Mouse (Mus musculus) liver, postnatal 0 days (tissue): ENCODE results near the gene Zc3h12a. TPM values are rescaled to one million over a fixed set of nuclear protein-coding genes. Genes with fewer than 3 reads are reported as not detected.
A peak's percentile ranks its signal among the peaks of the same experiment; 100 is the strongest.

ENCODE experiments used
- ATAC-seq: fragments of 200-750 bp; cut with Nextera tagmentation; 2 replicates; pipeline ENCODE4 v1.8.0; 2017; ENCODE audit warnings: mild to moderate bottlenecking, moderate library complexity
- DNase-seq: peaks from one replicate; pipeline ENCODE4 v3.0.0-alpha.2; 2016
- H3K27ac ChIP-seq: fragments of 300-500 bp; sonication (generic); 2 replicates; pipeline ENCODE4 v1.5.1; 2014; ENCODE audit warnings: antibody characterized with exemption, moderate library complexity, mild to moderate bottlenecking, low read depth
- H3K27me3 ChIP-seq: fragments of 300-500 bp; sonication (generic); 2 replicates; pipeline ENCODE4 v1.6.1; 2014; ENCODE audit warnings: low read length, control low read depth, mixed read lengths; ENCODE audit not compliant: insufficient read depth
- H3K36me3 ChIP-seq: fragments of 300-500 bp; sonication (generic); replicated peaks from 2 replicates; pipeline ENCODE4 v1.6.1; 2014; ENCODE audit warnings: mild to moderate bottlenecking, control low read depth, low read length, moderate library complexity, mixed read lengths; ENCODE audit not compliant: insufficient read depth
- H3K4me1 ChIP-seq: fragments of 300-500 bp; sonication (generic); 2 replicates; pipeline ENCODE4 v1.6.1; 2014; ENCODE audit warnings: antibody characterized with exemption, mild to moderate bottlenecking, control low read depth; ENCODE audit not compliant: insufficient read depth
- H3K4me2 ChIP-seq: fragments of 300-500 bp; sonication (generic); 2 replicates; pipeline ENCODE4 v1.6.1; 2014; ENCODE audit warnings: low read depth, mild to moderate bottlenecking, low read length, moderate library complexity, mixed read lengths
- H3K4me3 ChIP-seq: fragments of 300-500 bp; sonication (generic); 2 replicates; pipeline ENCODE4 v1.5.1; 2014; ENCODE audit warnings: low read depth, low read length
- H3K9ac ChIP-seq: fragments of 300-500 bp; sonication (generic); replicated peaks from 2 replicates; pipeline ENCODE4 v1.6.1; 2014; ENCODE audit warnings: mild to moderate bottlenecking, moderate library complexity
- H3K9me3 ChIP-seq: fragments of 300-500 bp; sonication (generic); 2 replicates; pipeline ENCODE4 v1.6.1; 2016; ENCODE audit warnings: mild to moderate bottlenecking, control low read depth, low read length, mixed read lengths
- CTCF ChIP-seq: sonication (generic); IDR thresholded peaks from 2 replicates; pipeline ENCODE4 v1.5.1; 2016; ENCODE audit warnings: antibody characterized with exemption, low read depth
- EP300 ChIP-seq: IDR thresholded peaks from 2 replicates; pipeline ENCODE4 v1.6.1; 2016; ENCODE audit warnings: antibody characterized with exemption, low read depth, mild to moderate bottlenecking
- WGBS: fragments of 180-500 bp; shearing (Covaris S2); extraction: QIAGEN DNeasy Blood & Tissue Kit; methylation state at CpG from one replicate; pipeline ENCODE4 v1.1.7; 2014; ENCODE audit not compliant: insufficient replicate concordance; 5-methylcytosine and 5-hydroxymethylcytosine counted together
- polyA plus RNA-seq: library from polyadenylated mRNA; unstranded; fragments of >200 nt; fragmentation: Nextera tagmentation; extraction: Ambion mirVana; gene quantifications from 2 replicates; pipeline ENCODE4 v1.2.1, GENCODE M21; 2015

Zc3h12a gene
- polyA plus RNA-seq, 1 experiment from 2014 or later: 0.48 TPM

GRCm38 (mm10) chr4:125093031-125093430 lies 34.6 kb downstream of the Zc3h12a start:
- no peaks in the 10 kb centered on the region for H3K27me3 ChIP-seq
- 87% methylated on average over 5 of the region's 5 CpGs for WGBS
- no peaks in the 10 kb centered on the region; the same call in 1 of the 2 replicates for H3K9me3 ChIP-seq
- no peak for TF ChIP-seq CTCF
- TF ChIP-seq EP300: no peak
- H3K36me3 ChIP-seq: peaks cover 20% of the 10 kb centered on the region
- H3K4me3 ChIP-seq: no peak overlapping the region
- DNase-seq (no peak), ATAC-seq (no peak)
- H3K4me2 ChIP-seq: no peak overlapping the region
- no peak overlapping the region for H3K27ac ChIP-seq
- no peak overlapping the region for H3K9ac ChIP-seq
- H3K4me1 ChIP-seq: no peaks in the 10 kb centered on the region

DNA sequence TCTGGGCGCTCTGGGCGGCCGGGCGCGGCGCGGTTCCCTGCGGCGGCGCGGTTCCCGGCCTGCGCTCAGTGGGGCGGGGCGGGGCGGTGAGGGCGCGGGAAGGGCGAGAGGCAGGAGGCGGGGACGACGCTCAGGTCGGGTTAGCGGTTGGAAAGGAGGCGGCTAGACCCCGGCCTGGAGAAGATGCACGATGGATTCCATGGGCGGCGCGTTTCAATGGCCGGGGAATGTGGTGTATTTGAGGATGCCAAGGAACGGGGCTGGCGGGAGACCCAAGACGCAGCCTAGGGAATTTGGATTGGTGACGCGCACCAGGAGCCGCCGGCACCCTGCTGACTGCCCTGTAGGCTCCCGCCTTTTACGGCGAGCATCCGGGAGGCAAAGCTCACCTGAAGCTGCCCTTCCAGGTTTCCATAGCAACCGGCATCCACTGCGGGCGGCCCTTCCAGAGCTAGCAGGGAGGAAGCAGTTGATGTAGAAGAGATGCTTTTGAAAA lies 42.2 kb downstream of the Zc3h12a start:
- Histone ChIP-seq H3K4me1 (peaks cover 9% of the 10 kb centered on the region), H3K4me2 (peak overlapping the region; percentile 98), H3K36me3 (peaks cover 17% of the 10 kb centered on the region), H3K4me3 (peak overlapping the region; percentile 98), H3K9me3 (no peaks in the 10 kb centered on the region), H3K27me3 (no peaks in the 10 kb centered on the region), H3K9ac (peak overlapping the region; percentile 95), H3K27ac (peak overlapping the region; percentile 97)
- WGBS: under 1% methylated on average over 44 of the region's 45 CpGs
- TF ChIP-seq CTCF (no peak), EP300 (no peak)
- ATAC-seq (peak; percentile 97), DNase-seq (peak; percentile 89)

DNA sequence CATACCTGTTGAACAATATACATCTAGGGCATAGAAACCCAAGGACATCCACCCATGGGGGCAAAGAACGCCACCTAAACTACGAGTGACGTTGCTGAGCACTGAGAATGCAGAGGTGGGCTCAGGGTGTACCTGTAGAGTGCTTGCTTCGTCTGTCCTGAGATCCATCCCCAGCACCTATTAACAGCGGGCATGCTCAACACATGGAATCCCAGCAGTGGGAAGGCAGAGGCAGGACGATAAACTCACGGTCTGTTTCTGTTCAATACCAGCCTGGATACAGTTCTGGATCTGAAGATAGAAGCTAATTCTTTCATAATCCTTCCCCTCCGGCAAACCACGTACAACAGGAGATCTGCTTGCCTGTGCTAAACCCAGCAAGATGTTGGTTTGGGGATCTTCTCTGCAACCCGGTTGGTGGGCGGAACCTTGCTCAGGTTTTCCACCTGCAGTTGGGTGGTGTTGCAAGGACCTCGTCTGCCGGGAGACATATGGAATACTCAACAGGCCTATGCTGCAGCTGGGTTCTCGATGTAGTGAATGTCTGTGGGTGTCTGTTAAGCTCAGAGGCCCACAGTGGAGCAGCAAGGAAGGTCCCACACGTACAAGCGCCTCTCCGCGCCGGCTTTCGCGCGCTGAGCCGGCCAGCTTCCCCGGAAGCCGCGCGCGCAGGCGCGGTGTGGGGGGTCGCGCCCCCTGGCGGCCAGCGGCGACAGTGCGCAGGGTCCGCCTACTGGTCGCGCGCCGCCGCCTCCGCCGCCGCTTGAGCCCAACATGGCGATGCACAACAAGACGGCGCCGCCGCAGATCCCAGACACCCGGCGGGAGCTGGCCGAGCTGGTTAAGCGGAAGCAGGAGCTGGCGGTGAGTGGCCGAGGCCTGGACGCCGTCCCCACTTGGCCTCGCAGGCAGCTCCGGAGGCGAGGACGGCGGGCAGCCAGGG lies 43.0 kb downstream of the Zc3h12a start, which contains the start of gene Meaf6:
Gene Meaf6 (plus strand): TSS at position 732 of the 943 bp plus-strand sequence.
- WGBS: 4% methylated on average over 59 of the region's 63 CpGs
- TF ChIP-seq CTCF (peak; percentile 79), EP300 (no peak)
- Histone ChIP-seq H3K27me3 (no peaks in the 10 kb centered on the region), H3K9ac (peak within 1 kb of the TSS; percentile 95), H3K4me2 (peak within 1 kb of the TSS; percentile 98), H3K27ac (peak within 1 kb of the TSS; percentile 97), H3K36me3 (peaks cover 12% of the 10 kb centered on the region), H3K4me1 (peaks cover 9% of the 10 kb centered on the region), H3K9me3 (no peaks in the 10 kb centered on the region), H3K4me3 (peak within 1 kb of the TSS; percentile 98)
- DNase-seq (peak; percentile 94), ATAC-seq (peak; percentile 94)

DNA sequence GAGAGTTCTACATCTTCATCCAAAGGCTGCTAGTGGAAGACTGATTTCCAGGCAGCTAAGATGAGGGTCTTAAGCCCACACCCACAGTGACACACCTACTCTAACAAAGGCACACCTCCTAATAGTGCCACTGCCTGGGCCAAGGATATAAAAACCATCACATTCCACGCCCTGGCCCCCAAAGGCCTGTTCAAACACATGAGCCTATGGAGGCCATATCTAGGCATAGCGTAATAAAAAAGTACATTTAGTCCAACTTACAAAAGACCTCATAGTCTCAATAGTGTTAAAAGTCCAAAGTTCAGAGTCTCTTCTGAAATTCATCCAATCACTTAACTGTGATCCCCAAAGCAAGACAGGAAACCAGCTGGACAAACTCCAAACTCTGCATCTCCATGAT lies 48.9 kb downstream of the Zc3h12a start:
- H3K9ac ChIP-seq: no peak overlapping the region
- H3K27ac ChIP-seq: no peak overlapping the region
- ATAC-seq (no peak), DNase-seq (no peak)
- no peak overlapping the region for H3K4me3 ChIP-seq
- no peak for TF ChIP-seq CTCF
- no peak for TF ChIP-seq EP300
- peaks cover 21% of the 10 kb centered on the region for H3K36me3 ChIP-seq
- no peaks in the 10 kb centered on the region for H3K9me3 ChIP-seq
- peaks cover under 1% of the 10 kb centered on the region; the same call in 1 of the 2 replicates for H3K4me1 ChIP-seq
- WGBS: 84% methylated on average over 2 of the region's 2 CpGs
- no peaks in the 10 kb centered on the region for H3K27me3 ChIP-seq
- H3K4me2 ChIP-seq: no peak overlapping the region

- no peak for ATAC-seq
Measured at GRCm38 (mm10) chr4:125077700-125078099, 49.9 kb downstream of the Zc3h12a start.

More at GRCm38 (mm10) chr4:125077700-125078099, 49.9 kb downstream of the Zc3h12a start:
- Histone ChIP-seq H3K27me3 (no peaks in the 10 kb centered on the region), H3K4me2 (no peak overlapping the region), H3K36me3 (peaks cover 31% of the 10 kb centered on the region), H3K4me3 (no peak overlapping the region), H3K27ac (no peak overlapping the region), H3K9ac (no peak overlapping the region), H3K9me3 (no peaks in the 10 kb centered on the region), H3K4me1 (no peaks in the 10 kb centered on the region)
- DNase-seq: no peak
- WGBS: 81% methylated on average over 2 of the region's 2 CpGs
- no peak for TF ChIP-seq EP300

Other genes starting within 250 kb of the Zc3h12a start
- gene Epha10, start 246.9 kb downstream of the Zc3h12a start, polyA plus RNA-seq: 0.04 TPM in 1 of 2 replicates, not detected in the other
- gene 9930104L06Rik, start 190.8 kb downstream of the Zc3h12a start, polyA plus RNA-seq: 2.4 and 2.6 TPM in 2 replicates
- 49.5 and 56.3 TPM in 2 replicates for gene Cdca8, start 188.5 kb downstream of the Zc3h12a start, polyA plus RNA-seq
- gene Rspo1, start 141.4 kb downstream of the Zc3h12a start, polyA plus RNA-seq: 0.41 and 0.86 TPM in 2 replicates
- 25.8 and 26.7 TPM in 2 replicates for gene Gnl2, start 111.3 kb downstream of the Zc3h12a start, polyA plus RNA-seq
- gene Dnali1, start 62.1 kb downstream of the Zc3h12a start, polyA plus RNA-seq: 0.06 TPM in 1 of 2 replicates, not detected in the other
- 10.7 and 10.8 TPM in 2 replicates for gene Snip1, start 61.2 kb downstream of the Zc3h12a start, polyA plus RNA-seq
- gene Meaf6, start 42.7 kb downstream of the Zc3h12a start, polyA plus RNA-seq: 15.2 and 16.3 TPM in 2 replicates